Mouse (Mus musculus) lung, postnatal 0 days (tissue): ENCODE measurements around the gene Trnt1.

Source experiments
- CTCF ChIP-seq: IDR thresholded peaks from 2 replicates; pipeline ENCODE4 v1.5.1; 2016; ENCODE audit warnings: antibody characterized with exemption, mild to moderate bottlenecking
- EP300 ChIP-seq: IDR thresholded peaks from 2 replicates; pipeline ENCODE4 v1.6.1; 2016; ENCODE audit warnings: antibody characterized with exemption, mild to moderate bottlenecking, control low read depth

- no peak for TF ChIP-seq CTCF
- no peak for TF ChIP-seq EP300
These were observed at the start of gene Trnt1 for GRCm38 (mm10) chr6:106768640-106769289.
